Mouse (Mus musculus) Patski (cell line): ENCODE data around the gene Ift20. TPM values are rescaled to one million over a fixed set of nuclear protein-coding genes. Genes with fewer than 3 reads are reported as not detected.

Source experiments
- ATAC-seq: fragments of 100-300 bp; one replicate; pipeline ENCODE4 v1.8.0; 2021
- CTCF ChIA-PET: fragments of 350-600 bp; sonication (Branson Sonifier 250); formaldehyde crosslinking; loops from one replicate; lab custom pipeline; 2022; ENCODE audit warnings: inconsistent platforms; lab: Charles Lee
- POLR2A ChIA-PET: fragments of 350-600 bp; sonication (Branson Sonifier 250); formaldehyde crosslinking; loops from one replicate; lab custom pipeline; 2022; ENCODE audit warnings: antibody characterized with exemption, inconsistent platforms; lab: Charles Lee
- DNase-seq: peaks from one replicate; pipeline ENCODE4 v3.0.0-alpha.2; 2011; ENCODE audit warnings: low read depth, low spot score
- H3K27me3 ChIP-seq: fragments of 371-371 bp; one replicate; pipeline ENCODE4 v1.5.1; 2021
- CTCF ChIP-seq: fragments of 100-300 bp; IDR thresholded peaks from one replicate; pipeline ENCODE4 v1.5.1; 2021
- in situ Hi-C: fragments of 300-500 bp; cut with MboI; formaldehyde crosslinking; loops from 3 replicates; pipeline ENCODE4 v1.11.1; 2018; ENCODE audit warnings: low pct_unique_long_range_greater_than_20kb, mixed read lengths
- polyA plus RNA-seq: library from polyadenylated mRNA; unstranded; gene quantifications from one replicate; pipeline ENCODE4 v1.2.3, GENCODE M21; 2021

Gene Ift20
- polyA plus RNA-seq, 1 experiment from 2014 or later = 77.8 TPM

GRCm38 (mm10) chr11:78501529-78501928 is 34.6 kb upstream of the Ift20 start:
- ChIA-PET POLR2A (no interaction called here), CTCF (no interaction called here)
- in situ Hi-C loops = no loop called here
- peaks cover 33% of the 10 kb centered on the region for H3K27me3 ChIP-seq
- no peak for TF ChIP-seq CTCF
- no peak for ATAC-seq
- no peak for DNase-seq

- in situ Hi-C loops = no loop called here
- CTCF ChIA-PET = no interaction called here
Measured at GRCm38 (mm10) chr11:78502909-78503650, 33.1 kb upstream of the Ift20 start, which contains the start of gene Sebox. TSS of gene Sebox (plus strand) at chr11:78503447.

GRCm38 (mm10) chr11:78505430-78505829 is 30.7 kb upstream of the Ift20 start:
- POLR2A ChIA-PET = no interaction called here
- CTCF ChIA-PET = no interaction called here
- TF ChIP-seq CTCF = no peak
- ATAC-seq = no peak
- H3K27me3 ChIP-seq = peaks cover 12% of the 10 kb centered on the region
- in situ Hi-C loops = no loop called here
- DNase-seq = no peak

More at GRCm38 (mm10) chr11:78502909-78503650, 33.1 kb upstream of the Ift20 start, which contains the start of gene Sebox:
- POLR2A ChIA-PET = interaction anchor here (0.6 to 1.2 kb wide), 2 partner anchors 37 to 97 kb away, joined by 3 read pairs; partner anchors contain the start of gene Slc46a1
- no peak for DNase-seq
- peaks cover 28% of the 10 kb centered on the region for H3K27me3 ChIP-seq
- no peak for TF ChIP-seq CTCF
- no peak for ATAC-seq

GRCm38 (mm10) chr11:78509148-78509547 is 27.0 kb upstream of the Ift20 start:
- ChIA-PET POLR2A (no interaction called here), CTCF (interaction anchor here (0.6 to 1.5 kb wide), 2 partner anchors 10 to 538 kb away, joined by 3 to 6 read pairs; partner anchors contain the start of gene Vtn)
- ATAC-seq = no peak
- in situ Hi-C loops = no loop called here
- DNase-seq = no peak
- H3K27me3 ChIP-seq = no peaks in the 10 kb centered on the region
- TF ChIP-seq CTCF = no peak

GRCm38 (mm10) chr11:78512025-78512957 is 23.9 kb upstream of the Ift20 start, which contains the start of the genes Tmem199 and Poldip2:
TSS of gene Tmem199 (minus strand) at chr11:78512172.
TSS of gene Poldip2 (plus strand) at chr11:78512193.
- in situ Hi-C loops = no loop called here
- ATAC-seq (peak; percentile 87), DNase-seq (no peak)
- no peak for TF ChIP-seq CTCF
- POLR2A ChIA-PET = interaction anchor here (0.9 kb wide), 1 partner anchor 27 kb away, joined by 6 read pairs; no protein-coding TSS in a partner anchor
- CTCF ChIA-PET = no interaction called here
- no peaks in the 10 kb centered on the region for H3K27me3 ChIP-seq

GRCm38 (mm10) chr11:78513106-78513790 is 22.9 kb upstream of the Ift20 start:
- TF ChIP-seq CTCF = no peak
- ChIA-PET POLR2A (no interaction called here), CTCF (no interaction called here)
- in situ Hi-C loops = no loop called here
- ATAC-seq (no peak), DNase-seq (no peak)
- H3K27me3 ChIP-seq = no peaks in the 10 kb centered on the region

GRCm38 (mm10) chr11:78515549-78516325 is 20.4 kb upstream of the Ift20 start:
- ATAC-seq = no peak
- no peak for DNase-seq
- ChIA-PET POLR2A (no interaction called here), CTCF (interaction anchor here (0.7 kb wide), 1 partner anchor 10 kb away, joined by 3 read pairs; no protein-coding TSS in a partner anchor)
- peak; percentile 60 for TF ChIP-seq CTCF
- in situ Hi-C loops = no loop called here
- no peaks in the 10 kb centered on the region for H3K27me3 ChIP-seq

GRCm38 (mm10) chr11:78518931-78519330 is 17.2 kb upstream of the Ift20 start:
- H3K27me3 ChIP-seq = no peaks in the 10 kb centered on the region
- ChIA-PET CTCF (no interaction called here), POLR2A (no interaction called here)
- in situ Hi-C loops = no loop called here
- DNase-seq (no peak), ATAC-seq (no peak)
- no peak for TF ChIP-seq CTCF

- CTCF ChIA-PET = interaction anchor here (1.5 to 1.8 kb wide), 2 partner anchors 11 to 13 kb away, joined by 4 to 10 read pairs; no protein-coding TSS in a partner anchor
- in situ Hi-C loops = no loop called here
Measured at GRCm38 (mm10) chr11:78521880-78522279, 14.3 kb upstream of the Ift20 start.

More at GRCm38 (mm10) chr11:78521880-78522279, 14.3 kb upstream of the Ift20 start:
- POLR2A ChIA-PET = no interaction called here
- ATAC-seq = no peak
- no peak for DNase-seq
- TF ChIP-seq CTCF = no peak
- H3K27me3 ChIP-seq = no peaks in the 10 kb centered on the region
